Mouse (Mus musculus): ENCODE measurements around the gene Vmn1r80. TPM values are rescaled to one million over a fixed set of nuclear protein-coding genes. Genes with fewer than 3 reads are reported as not detected.
"Not testable (repeated sequence)": the region's sequence is repeated elsewhere in the genome, so short reads cannot be mapped to it uniquely, and the experiment has no call there.

Vmn1r80 gene
- not detected for total RNA-seq (2021)
- long read RNA-seq, experiment 1 = 0 reads
- long read RNA-seq, experiment 2 = 0 reads

DNA sequence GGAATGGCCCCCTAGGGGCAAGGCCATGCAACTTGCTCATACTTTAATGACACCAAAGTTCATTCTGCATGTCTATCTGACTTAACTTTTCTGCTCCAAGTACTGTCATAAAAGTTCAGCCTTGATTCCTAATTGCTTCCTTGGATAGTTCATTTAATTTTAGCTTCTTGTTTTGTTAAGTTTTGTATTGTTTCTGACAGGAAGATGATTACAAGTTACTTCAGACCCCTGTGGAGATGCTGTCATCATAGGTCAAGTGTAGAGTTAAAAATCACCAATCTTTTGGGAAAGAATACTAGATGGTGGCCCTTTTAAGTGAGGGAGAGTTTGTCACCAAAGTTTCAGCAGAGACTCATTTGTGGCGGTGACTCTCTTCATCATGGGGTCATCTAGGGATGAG lies at the start of gene Vmn1r80:
Vmn1r80 (plus strand) TSS at position 301 of the 400 bp plus-strand sequence.
- DNase-seq = no peak

DNA sequence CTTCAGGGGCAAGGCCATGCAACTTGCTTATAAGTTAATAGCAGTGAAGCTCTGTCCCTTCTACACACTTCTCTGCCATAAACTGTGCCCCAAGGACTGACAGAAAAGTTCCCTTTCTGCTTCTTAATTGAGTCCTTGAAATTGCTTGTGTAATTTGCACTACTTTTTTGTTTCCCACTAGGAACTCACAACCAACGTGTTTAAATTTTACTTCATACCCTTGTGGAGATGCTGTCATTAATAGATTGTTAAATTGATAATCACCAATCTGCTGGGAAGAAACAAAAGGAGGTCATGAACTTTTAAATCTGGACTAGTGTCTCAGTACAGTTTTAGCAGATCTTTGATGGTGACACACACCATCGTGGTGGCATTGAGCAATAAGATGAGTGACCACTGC lies 39.1 kb upstream of the Vmn1r80 start, which contains the start of gene Vmn1r78:
Vmn1r78 (plus strand) TSS at position 301 of the 400 bp plus-strand sequence.
- DNase-seq = no peak

DNA sequence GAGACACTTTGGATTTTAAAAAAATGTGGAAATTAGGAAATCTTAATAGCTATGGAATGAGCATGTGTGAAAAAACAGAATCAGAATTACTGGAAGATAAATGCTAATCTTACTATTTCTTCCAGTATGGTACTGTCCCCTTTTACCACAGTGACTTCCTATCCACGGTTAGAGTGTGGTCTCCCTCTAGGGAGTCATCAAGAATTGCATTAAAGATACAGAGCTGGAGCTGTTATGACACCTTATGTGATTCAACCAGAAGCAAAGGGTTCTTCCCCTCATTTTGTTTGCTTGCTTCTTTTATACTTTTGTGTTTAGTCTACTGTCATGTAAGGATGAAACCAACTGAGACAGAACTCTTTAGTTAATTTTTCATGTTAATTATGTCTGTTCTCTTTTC lies 32.6 kb upstream of the Vmn1r80 start:
- DNase-seq = not testable (repeated sequence)

- not testable (repeated sequence) for DNase-seq
These were observed 18.1 kb upstream of the Vmn1r80 start, which contains the start of gene Vmn1r79 for GRCm38 (mm10) chr7:12170979-12171378. Gene Vmn1r79 (plus strand): TSS chr7:12171279.

- DNase-seq = peak; percentile 3 to 51
These were observed 16.2 kb upstream of the Vmn1r80 start for GRCm38 (mm10) chr7:12172926-12173325.

- DNase-seq = no peak
These were observed 15.1 kb downstream of the Vmn1r80 start for GRCm38 (mm10) chr7:12204141-12204540.

Other genes with a start within 250 kb of the Vmn1r80 start
- gene Vmn1r77, start 152.5 kb upstream of the Vmn1r80 start, total RNA-seq (2021) = not detected
- gene Vmn1r78, start 39.0 kb upstream of the Vmn1r80 start, total RNA-seq (2021) = not detected
- not detected for gene Vmn1r79, start 18.0 kb upstream of the Vmn1r80 start, total RNA-seq (2021)
- gene Vmn1r81, start 79.0 kb downstream of the Vmn1r80 start, total RNA-seq (2021) = not detected
- not detected for gene Vmn1r82, start 111.1 kb downstream of the Vmn1r80 start, total RNA-seq (2021)
- not detected for gene Vmn1r83, start 140.2 kb downstream of the Vmn1r80 start, total RNA-seq (2021)
- not detected for gene Vmn1r84, start 180.0 kb downstream of the Vmn1r80 start, total RNA-seq (2021)
- 1 to 10 TPM; 2.8 to 4.4 TPM for gene Zfp551, start 233.5 kb downstream of the Vmn1r80 start, total RNA-seq (2021)